Mouse (Mus musculus): ENCODE results near the gene Cox4i2. TPM values are rescaled to one million over a fixed set of nuclear protein-coding genes. Genes with fewer than 3 reads are reported as not detected.

Cox4i2 gene
- polyA plus RNA-seq, 1 experiment from 2014 or later: 22.5 TPM

GRCm38 (mm10) chr2:152756474-152757393, 2.8 kb downstream of the Cox4i2 start:
- H3K9ac ChIP-seq (ENCODE audit: low read depth, low read length): no peak overlapping the region
- H3K27me3 ChIP-seq (ENCODE audit: control insufficient read depth, insufficient read depth, low read length): peaks cover 5% of the 10 kb centered on the region; the same call in 1 of the 2 replicates
- peaks cover 12% of the 10 kb centered on the region for H3K4me1 ChIP-seq (ENCODE audit: control insufficient read depth, insufficient read depth, low read length)
- no peak overlapping the region for H3K4me2 ChIP-seq
- no peaks in the 10 kb centered on the region for H3K36me3 ChIP-seq (ENCODE audit: control insufficient read depth, insufficient read depth, low read length)
- ATAC-seq (replicated peaks; ENCODE audit: insufficient number of reproducible peaks, low FRiP score, low TSS enrichment): no peak
- H3K4me3 ChIP-seq (ENCODE audit: low read depth, low read length): no peak overlapping the region
- no peaks in the 10 kb centered on the region for H3K9me3 ChIP-seq (replicated peaks; ENCODE audit: control insufficient read depth, low read length)
- WGBS (ENCODE audit: insufficient replicate concordance): 73% methylated on average over 17 of the region's 17 CpGs
- no peak overlapping the region for H3K27ac ChIP-seq (ENCODE audit: low read depth, low read length)

DNA sequence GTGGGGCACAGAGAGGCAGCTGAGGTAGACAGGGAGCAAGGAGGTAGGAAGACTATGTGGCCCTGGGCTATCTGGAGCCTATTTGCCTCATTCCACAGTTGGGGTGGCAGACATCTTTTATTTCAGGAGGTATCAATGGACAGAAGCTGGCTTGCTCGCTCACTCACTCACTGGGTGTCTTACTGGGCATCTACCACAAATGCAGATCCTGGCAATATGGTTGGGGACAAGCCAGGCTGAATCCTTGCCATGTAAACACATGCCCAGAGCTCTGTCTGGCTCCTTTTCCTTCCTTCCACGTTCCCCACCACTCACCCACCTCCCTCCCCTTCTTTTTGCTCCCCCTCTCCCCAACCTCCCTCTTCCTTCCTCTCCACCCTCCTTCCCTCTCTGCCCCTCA, 3.5 kb downstream of the Cox4i2 start:
- H3K27me3 ChIP-seq (ENCODE audit: control insufficient read depth, insufficient read depth, low read length): peaks cover 5% of the 10 kb centered on the region; the same call in 1 of the 2 replicates
- H3K27ac ChIP-seq (ENCODE audit: low read depth, low read length): no peak overlapping the region
- ATAC-seq (replicated peaks; ENCODE audit: insufficient number of reproducible peaks, low FRiP score, low TSS enrichment): no peak
- H3K9ac ChIP-seq (ENCODE audit: low read depth, low read length): no peak overlapping the region
- peaks cover 12% of the 10 kb centered on the region for H3K4me1 ChIP-seq (ENCODE audit: control insufficient read depth, insufficient read depth, low read length)
- H3K4me3 ChIP-seq (ENCODE audit: low read depth, low read length): no peak overlapping the region
- WGBS (ENCODE audit: insufficient replicate concordance): 43% methylated on average over 2 of the region's 2 CpGs
- no peak overlapping the region for H3K4me2 ChIP-seq
- H3K36me3 ChIP-seq (ENCODE audit: control insufficient read depth, insufficient read depth, low read length): no peaks in the 10 kb centered on the region
- H3K9me3 ChIP-seq (replicated peaks; ENCODE audit: control insufficient read depth, low read length): no peaks in the 10 kb centered on the region

DNA sequence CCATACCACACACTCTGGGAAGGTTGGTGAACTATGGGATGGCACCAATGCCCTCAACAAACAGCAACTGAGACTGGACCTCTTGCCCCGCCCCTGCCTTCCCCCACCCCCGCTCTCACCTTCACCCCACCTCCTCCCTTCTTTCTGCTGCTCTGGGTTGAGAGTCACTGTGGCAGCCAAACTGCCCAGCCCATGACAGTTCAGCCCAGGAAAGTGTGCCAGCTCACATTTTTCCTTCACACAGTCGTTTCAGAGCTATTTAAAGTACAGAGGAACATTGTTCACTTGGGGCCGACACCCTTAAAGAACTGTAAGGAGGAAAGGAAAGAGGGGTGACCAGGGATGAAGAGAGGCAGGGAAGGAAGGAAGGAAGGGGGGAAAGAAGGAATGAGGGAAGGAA, 4.4 kb downstream of the Cox4i2 start:
- Histone ChIP-seq H3K36me3 (ENCODE audit: control insufficient read depth, insufficient read depth, low read length) (no peaks in the 10 kb centered on the region), H3K9me3 (replicated peaks; ENCODE audit: control insufficient read depth, low read length) (no peaks in the 10 kb centered on the region), H3K9ac (ENCODE audit: low read depth, low read length) (0 out of 2 replicates have a peak overlapping the region, but pooled peaks have one; percentile 28), H3K4me2 (no peak overlapping the region), H3K27me3 (ENCODE audit: control insufficient read depth, insufficient read depth, low read length) (peaks cover 5% of the 10 kb centered on the region; the same call in 1 of the 2 replicates), H3K4me1 (ENCODE audit: control insufficient read depth, insufficient read depth, low read length) (peaks cover 12% of the 10 kb centered on the region), H3K27ac (ENCODE audit: low read depth, low read length) (no peak overlapping the region), H3K4me3 (ENCODE audit: low read depth, low read length) (no peak overlapping the region)
- WGBS (ENCODE audit: insufficient replicate concordance): 37% methylated on average over 4 of the region's 4 CpGs
- ATAC-seq (replicated peaks; ENCODE audit: insufficient number of reproducible peaks, low FRiP score, low TSS enrichment): no peak

DNA sequence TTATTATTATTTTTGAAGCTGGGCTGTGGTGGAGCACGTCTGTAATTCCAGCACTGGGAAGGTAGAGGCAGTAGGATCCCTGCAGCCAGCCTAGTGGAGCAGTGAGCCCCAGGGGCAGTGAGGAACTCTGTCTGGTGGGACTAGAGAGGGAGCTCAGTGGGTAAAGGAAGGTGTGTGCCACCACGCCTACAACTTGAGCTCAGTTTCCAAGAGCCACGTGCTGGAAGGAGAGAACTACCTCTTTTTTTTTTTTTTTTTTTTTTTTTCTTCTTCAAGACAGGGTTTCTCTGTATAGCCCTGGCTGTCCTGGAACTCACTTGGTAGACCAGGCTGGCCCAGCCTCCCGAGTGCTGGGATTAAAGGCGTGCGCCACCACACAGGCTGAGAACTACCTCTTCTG, 9.3 kb downstream of the Cox4i2 start:
- Histone ChIP-seq H3K4me1 (ENCODE audit: control insufficient read depth, insufficient read depth, low read length) (peaks cover 21% of the 10 kb centered on the region), H3K27me3 (ENCODE audit: control insufficient read depth, insufficient read depth, low read length) (no peaks in the 10 kb centered on the region), H3K4me2 (no peak overlapping the region), H3K9me3 (replicated peaks; ENCODE audit: control insufficient read depth, low read length) (no peaks in the 10 kb centered on the region), H3K9ac (ENCODE audit: low read depth, low read length) (no peak overlapping the region), H3K36me3 (ENCODE audit: control insufficient read depth, insufficient read depth, low read length) (no peaks in the 10 kb centered on the region), H3K4me3 (ENCODE audit: low read depth, low read length) (no peak overlapping the region), H3K27ac (ENCODE audit: low read depth, low read length) (no peak overlapping the region)
- no peak for ATAC-seq (replicated peaks; ENCODE audit: insufficient number of reproducible peaks, low FRiP score, low TSS enrichment)
- 67% methylated on average over 6 of the region's 6 CpGs for WGBS (ENCODE audit: insufficient replicate concordance)

- no peak for ATAC-seq (replicated peaks; ENCODE audit: insufficient number of reproducible peaks, low FRiP score, low TSS enrichment)
- H3K9me3 ChIP-seq (replicated peaks; ENCODE audit: control insufficient read depth, low read length): no peaks in the 10 kb centered on the region
- H3K36me3 ChIP-seq (ENCODE audit: control insufficient read depth, insufficient read depth, low read length): no peaks in the 10 kb centered on the region
- peak overlapping the region; percentile 22 for H3K4me3 ChIP-seq (ENCODE audit: low read depth, low read length)
- peaks cover 21% of the 10 kb centered on the region for H3K4me1 ChIP-seq (ENCODE audit: control insufficient read depth, insufficient read depth, low read length)
- WGBS (ENCODE audit: insufficient replicate concordance): 2% methylated on average over 14 of the region's 14 CpGs
- H3K27me3 ChIP-seq (ENCODE audit: control insufficient read depth, insufficient read depth, low read length): no peaks in the 10 kb centered on the region
- H3K4me2 ChIP-seq: peak overlapping the region; percentile 60
- H3K27ac ChIP-seq (ENCODE audit: low read depth, low read length): peak overlapping the region; percentile 68
- peak overlapping the region; percentile 69 for H3K9ac ChIP-seq (ENCODE audit: low read depth, low read length)
Measured at GRCm38 (mm10) chr2:152764172-152765044, 10.4 kb downstream of the Cox4i2 start.

GRCm38 (mm10) chr2:152765045-152765674, 11.2 kb downstream of the Cox4i2 start:
- ATAC-seq (replicated peaks; ENCODE audit: insufficient number of reproducible peaks, low FRiP score, low TSS enrichment): no peak
- Histone ChIP-seq H3K9ac (ENCODE audit: low read depth, low read length) (no peak overlapping the region), H3K36me3 (ENCODE audit: control insufficient read depth, insufficient read depth, low read length) (no peaks in the 10 kb centered on the region), H3K9me3 (replicated peaks; ENCODE audit: control insufficient read depth, low read length) (no peaks in the 10 kb centered on the region), H3K4me2 (peak overlapping the region; percentile 60), H3K4me1 (ENCODE audit: control insufficient read depth, insufficient read depth, low read length) (peaks cover 21% of the 10 kb centered on the region), H3K4me3 (ENCODE audit: low read depth, low read length) (peak overlapping the region; percentile 22; the same call in 1 of the 2 replicates), H3K27ac (ENCODE audit: low read depth, low read length) (no peak overlapping the region), H3K27me3 (ENCODE audit: control insufficient read depth, insufficient read depth, low read length) (no peaks in the 10 kb centered on the region)
- WGBS (ENCODE audit: insufficient replicate concordance): 27% methylated on average over 7 of the region's 7 CpGs

DNA sequence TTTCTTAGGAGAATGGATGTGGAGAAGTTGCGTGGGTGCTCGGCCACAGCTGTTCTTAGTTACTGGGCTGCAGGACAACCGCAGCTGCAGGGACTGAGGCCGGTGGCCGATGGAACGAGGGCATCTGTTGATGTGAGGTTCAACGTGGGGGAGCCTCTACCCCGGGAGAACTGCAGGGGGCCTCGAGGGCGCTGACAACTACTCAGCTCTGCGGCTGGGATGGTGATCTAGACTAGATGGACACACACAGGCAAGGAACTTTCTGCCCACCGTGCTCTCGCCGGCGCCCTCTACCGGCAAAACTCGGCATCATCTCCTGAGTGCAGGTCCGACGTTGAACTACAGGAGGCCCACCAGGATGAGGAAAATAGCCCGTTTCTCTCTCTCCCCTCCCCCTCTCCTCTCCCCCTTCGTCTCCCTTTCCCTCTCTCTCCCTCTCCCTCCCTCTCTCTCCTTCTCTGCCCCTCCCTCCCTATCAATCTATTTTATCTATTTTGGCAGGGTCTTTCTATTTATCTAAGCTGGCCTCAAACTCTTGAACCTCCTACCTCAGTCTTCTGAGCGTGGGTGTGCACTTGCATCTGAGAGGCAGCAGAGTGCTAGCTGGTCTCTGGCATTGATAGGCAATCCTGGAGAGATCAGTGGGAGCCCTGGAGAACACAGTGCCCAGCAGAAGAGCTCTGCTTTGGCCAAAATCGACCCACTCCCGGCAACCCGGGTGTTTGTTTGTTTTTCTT, 12.6 kb downstream of the Cox4i2 start:
- WGBS (ENCODE audit: insufficient replicate concordance): 13% methylated on average over 25 of the region's 25 CpGs
- Histone ChIP-seq H3K36me3 (ENCODE audit: control insufficient read depth, insufficient read depth, low read length) (no peaks in the 10 kb centered on the region), H3K4me3 (ENCODE audit: low read depth, low read length) (no peak overlapping the region), H3K4me2 (peak overlapping the region; percentile 46), H3K9ac (ENCODE audit: low read depth, low read length) (no peak overlapping the region), H3K9me3 (replicated peaks; ENCODE audit: control insufficient read depth, low read length) (no peaks in the 10 kb centered on the region), H3K4me1 (ENCODE audit: control insufficient read depth, insufficient read depth, low read length) (peaks cover 21% of the 10 kb centered on the region), H3K27ac (ENCODE audit: low read depth, low read length) (no peak overlapping the region; the same call in 1 of the 2 replicates), H3K27me3 (ENCODE audit: control insufficient read depth, insufficient read depth, low read length) (no peaks in the 10 kb centered on the region)
- ATAC-seq (replicated peaks; ENCODE audit: insufficient number of reproducible peaks, low FRiP score, low TSS enrichment): no peak; the same call in 1 of the 2 replicates

Measured in heart, embryonic 11.5 days (tissue).